Mouse (Mus musculus): ENCODE measurements around the gene Dclk3.

DNA sequence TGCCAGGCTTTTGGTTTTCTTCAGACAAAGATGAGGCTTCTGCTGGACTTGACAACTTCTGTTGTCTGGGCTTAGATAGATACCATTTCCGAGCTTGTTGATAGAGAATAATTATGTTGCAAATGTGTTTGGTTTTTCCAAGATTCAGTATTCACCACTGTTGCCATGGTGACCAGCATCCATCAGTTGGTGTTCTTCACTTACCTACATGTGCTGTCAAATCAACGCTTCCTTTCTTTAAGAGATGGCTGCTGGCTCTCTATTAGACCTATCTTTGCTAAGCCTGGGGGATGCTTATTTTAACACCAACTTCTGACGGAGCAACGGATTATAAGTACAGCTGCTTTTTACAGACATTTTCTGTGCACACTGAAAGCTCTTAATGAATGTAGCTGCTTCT is 37.1 kb downstream of the Dclk3 start:
- no peak for TF ChIP-seq CTCF (IDR thresholded peaks at IDR 0.05; ENCODE audit: low read depth, low read length)
- no peak for TF ChIP-seq TAL1 (conservative IDR thresholded peaks at IDR 0.05; ENCODE audit: low read depth, low read length)
- no peak for TF ChIP-seq GATA2 (IDR thresholded peaks at IDR 0.05; ENCODE audit: borderline replicate concordance, low read depth, low read length)

All from G1E (cell line).